Mouse (Mus musculus): ENCODE data around the gene Zzef1. TPM values are rescaled to one million over a fixed set of nuclear protein-coding genes. Genes with fewer than 3 reads are reported as not detected.

Gene Zzef1
- polyA plus RNA-seq, 1 experiment = 8.1 TPM

GRCm38 (mm10) chr11:72946560-72947119 is 150.6 kb downstream of the Zzef1 start:
- Histone ChIP-seq H3K4me3 (no peak overlapping the region), H3K4me2 (ENCODE audit: low read depth) (no peak overlapping the region)

GRCm38 (mm10) chr11:72947840-72948239 is 151.8 kb downstream of the Zzef1 start:
- Histone ChIP-seq H3K4me3 (no peak overlapping the region), H3K4me2 (ENCODE audit: low read depth) (no peak overlapping the region), H3K27me3 (ENCODE audit: control insufficient read depth, insufficient read depth, insufficient read length) (no peaks in the 10 kb centered on the region), H3K79me2 (ENCODE audit: control insufficient read depth, insufficient read depth) (no peaks in the 10 kb centered on the region), H3K36me3 (ENCODE audit: control insufficient read depth, insufficient read depth) (no peaks in the 10 kb centered on the region), H3ac (ENCODE audit: control insufficient read depth, insufficient read length) (no peak overlapping the region)
- TF ChIP-seq MAX (IDR thresholded peaks at IDR 0.05; ENCODE audit: low read depth) = no peak
- TF ChIP-seq TCF12 (IDR thresholded peaks at IDR 0.05; ENCODE audit: insufficient read depth, poor library complexity, severe bottlenecking) = no peak
- TF ChIP-seq TCF3 (IDR thresholded peaks at IDR 0.05; ENCODE audit: insufficient read length, low read depth) = no peak
- no peak for TF ChIP-seq MYOD1 (IDR thresholded peaks at IDR 0.05; ENCODE audit: control insufficient read depth in 1 of 3, insufficient read length in 2 of 3, low read depth in 2 of 3)
- no peak for TF ChIP-seq USF1 (IDR thresholded peaks at IDR 0.05; ENCODE audit: low read depth)
- no peak for TF ChIP-seq REST (IDR thresholded peaks at IDR 0.05; ENCODE audit: insufficient read depth, insufficient read length)
- no peak for TF ChIP-seq SRF (IDR thresholded peaks at IDR 0.05; ENCODE audit: control insufficient read depth, insufficient read length, low read depth)
- no peak for TF ChIP-seq MYOG (IDR thresholded peaks at IDR 0.05; ENCODE audit: control insufficient read depth in 1 of 3, insufficient read depth in 1 of 3, insufficient read length in 2 of 3, low read depth in 2 of 3)
- no peak for TF ChIP-seq CEBPB (IDR thresholded peaks at IDR 0.05; ENCODE audit: insufficient read depth, poor library complexity, severe bottlenecking)
- no peak for TF ChIP-seq POLR2AphosphoS2 (IDR thresholded peaks at IDR 0.05; ENCODE audit: insufficient read length, low read depth)
- no peak for TF ChIP-seq E2F4 (IDR thresholded peaks at IDR 0.05; ENCODE audit: insufficient read depth)
- TF ChIP-seq POLR2A (IDR thresholded peaks at IDR 0.05; ENCODE audit: insufficient read length, low read depth) = no peak

More at GRCm38 (mm10) chr11:72946560-72947119, 150.6 kb downstream of the Zzef1 start:
- Histone ChIP-seq H3K36me3 (ENCODE audit: control insufficient read depth, insufficient read depth) (no peaks in the 10 kb centered on the region), H3K79me2 (ENCODE audit: control insufficient read depth, insufficient read depth) (no peaks in the 10 kb centered on the region), H3ac (ENCODE audit: control insufficient read depth, insufficient read length) (no peak overlapping the region), H3K27me3 (ENCODE audit: control insufficient read depth, insufficient read depth, insufficient read length) (no peaks in the 10 kb centered on the region)
- TF ChIP-seq MYOG (IDR thresholded peaks at IDR 0.05; ENCODE audit: control insufficient read depth in 1 of 3, insufficient read depth in 1 of 3, insufficient read length in 2 of 3, low read depth in 2 of 3) (no peak), REST (IDR thresholded peaks at IDR 0.05; ENCODE audit: insufficient read depth, insufficient read length) (no peak), TCF12 (IDR thresholded peaks at IDR 0.05; ENCODE audit: insufficient read depth, poor library complexity, severe bottlenecking) (no peak), E2F4 (IDR thresholded peaks at IDR 0.05; ENCODE audit: insufficient read depth) (no peak), MAX (IDR thresholded peaks at IDR 0.05; ENCODE audit: low read depth) (no peak), POLR2AphosphoS2 (IDR thresholded peaks at IDR 0.05; ENCODE audit: insufficient read length, low read depth) (no peak), POLR2A (IDR thresholded peaks at IDR 0.05; ENCODE audit: insufficient read length, low read depth) (no peak)

- Histone ChIP-seq H3K36me3 (ENCODE audit: control insufficient read depth, insufficient read depth) (no peaks in the 10 kb centered on the region), H3ac (ENCODE audit: control insufficient read depth, insufficient read length) (no peak overlapping the region)
- TF ChIP-seq E2F4 (IDR thresholded peaks at IDR 0.05; ENCODE audit: insufficient read depth) (no peak), TCF12 (IDR thresholded peaks at IDR 0.05; ENCODE audit: insufficient read depth, poor library complexity, severe bottlenecking) (no peak)
Observed at GRCm38 (mm10) chr11:72948254-72948653, 152.2 kb downstream of the Zzef1 start.

GRCm38 (mm10) chr11:72951137-72952000 is 155.3 kb downstream of the Zzef1 start:
- TF ChIP-seq POLR2A (IDR thresholded peaks at IDR 0.05; ENCODE audit: insufficient read length, low read depth) (no peak), SRF (IDR thresholded peaks at IDR 0.05; ENCODE audit: control insufficient read depth, insufficient read length, low read depth) (no peak), USF1 (IDR thresholded peaks at IDR 0.05; ENCODE audit: low read depth) (no peak), TCF12 (IDR thresholded peaks at IDR 0.05; ENCODE audit: insufficient read depth, poor library complexity, severe bottlenecking) (no peak), MAX (IDR thresholded peaks at IDR 0.05; ENCODE audit: low read depth) (no peak), MYOG (IDR thresholded peaks at IDR 0.05; ENCODE audit: control insufficient read depth in 1 of 3, insufficient read depth in 1 of 3, insufficient read length in 2 of 3, low read depth in 2 of 3) (no peak), TCF3 (IDR thresholded peaks at IDR 0.05; ENCODE audit: insufficient read length, low read depth) (no peak), POLR2AphosphoS2 (IDR thresholded peaks at IDR 0.05; ENCODE audit: insufficient read length, low read depth) (no peak), REST (IDR thresholded peaks at IDR 0.05; ENCODE audit: insufficient read depth, insufficient read length) (no peak), CEBPB (IDR thresholded peaks at IDR 0.05; ENCODE audit: insufficient read depth, poor library complexity, severe bottlenecking) (no peak), E2F4 (IDR thresholded peaks at IDR 0.05; ENCODE audit: insufficient read depth) (no peak)
- Histone ChIP-seq H3ac (ENCODE audit: control insufficient read depth, insufficient read length) (no peak overlapping the region), H3K27me3 (ENCODE audit: control insufficient read depth, insufficient read depth, insufficient read length) (no peaks in the 10 kb centered on the region), H3K36me3 (ENCODE audit: control insufficient read depth, insufficient read depth) (no peaks in the 10 kb centered on the region), H3K79me2 (ENCODE audit: control insufficient read depth, insufficient read depth) (no peaks in the 10 kb centered on the region), H3K4me2 (ENCODE audit: low read depth) (no peak overlapping the region), H3K4me3 (no peak overlapping the region)

More at GRCm38 (mm10) chr11:72948254-72948653, 152.2 kb downstream of the Zzef1 start:
- Histone ChIP-seq H3K4me2 (ENCODE audit: low read depth) (no peak overlapping the region), H3K27me3 (ENCODE audit: control insufficient read depth, insufficient read depth, insufficient read length) (no peaks in the 10 kb centered on the region), H3K4me3 (no peak overlapping the region), H3K79me2 (ENCODE audit: control insufficient read depth, insufficient read depth) (no peaks in the 10 kb centered on the region)

- H3K4me2 ChIP-seq (ENCODE audit: low read depth) = no peak overlapping the region
- H3K4me3 ChIP-seq = no peak overlapping the region
- no peaks in the 10 kb centered on the region for H3K36me3 ChIP-seq (ENCODE audit: control insufficient read depth, insufficient read depth)
- no peaks in the 10 kb centered on the region for H3K27me3 ChIP-seq (ENCODE audit: control insufficient read depth, insufficient read depth, insufficient read length)
- H3ac ChIP-seq (ENCODE audit: control insufficient read depth, insufficient read length) = no peak overlapping the region
- TF ChIP-seq TCF3 (IDR thresholded peaks at IDR 0.05; ENCODE audit: insufficient read length, low read depth) (no peak), CEBPB (IDR thresholded peaks at IDR 0.05; ENCODE audit: insufficient read depth, poor library complexity, severe bottlenecking) (no peak), E2F4 (IDR thresholded peaks at IDR 0.05; ENCODE audit: insufficient read depth) (no peak), USF1 (IDR thresholded peaks at IDR 0.05; ENCODE audit: low read depth) (no peak), SRF (IDR thresholded peaks at IDR 0.05; ENCODE audit: control insufficient read depth, insufficient read length, low read depth) (no peak), TCF12 (IDR thresholded peaks at IDR 0.05; ENCODE audit: insufficient read depth, poor library complexity, severe bottlenecking) (no peak), REST (IDR thresholded peaks at IDR 0.05; ENCODE audit: insufficient read depth, insufficient read length) (no peak), MYOG (IDR thresholded peaks at IDR 0.05; ENCODE audit: control insufficient read depth in 1 of 3, insufficient read depth in 1 of 3, insufficient read length in 2 of 3, low read depth in 2 of 3) (no peak), POLR2A (IDR thresholded peaks at IDR 0.05; ENCODE audit: insufficient read length, low read depth) (no peak), POLR2AphosphoS2 (IDR thresholded peaks at IDR 0.05; ENCODE audit: insufficient read length, low read depth) (no peak), MYOD1 (IDR thresholded peaks at IDR 0.05; ENCODE audit: control insufficient read depth in 1 of 3, insufficient read length in 2 of 3, low read depth in 2 of 3) (no peak), MAX (IDR thresholded peaks at IDR 0.05; ENCODE audit: low read depth) (no peak)
- no peaks in the 10 kb centered on the region for H3K79me2 ChIP-seq (ENCODE audit: control insufficient read depth, insufficient read depth)
Observed at GRCm38 (mm10) chr11:72952226-72952625, 156.2 kb downstream of the Zzef1 start.

Data from myocyte (in vitro differentiated cells).